Mouse (Mus musculus): ENCODE measurements at regions not wholly inside any gene's neighbourhood (a gene's known extent, or its start where the extent isn't known, plus 50 kb on each side); places are given as distances from the start of the nearest gene placed in this dataset.

DNA sequence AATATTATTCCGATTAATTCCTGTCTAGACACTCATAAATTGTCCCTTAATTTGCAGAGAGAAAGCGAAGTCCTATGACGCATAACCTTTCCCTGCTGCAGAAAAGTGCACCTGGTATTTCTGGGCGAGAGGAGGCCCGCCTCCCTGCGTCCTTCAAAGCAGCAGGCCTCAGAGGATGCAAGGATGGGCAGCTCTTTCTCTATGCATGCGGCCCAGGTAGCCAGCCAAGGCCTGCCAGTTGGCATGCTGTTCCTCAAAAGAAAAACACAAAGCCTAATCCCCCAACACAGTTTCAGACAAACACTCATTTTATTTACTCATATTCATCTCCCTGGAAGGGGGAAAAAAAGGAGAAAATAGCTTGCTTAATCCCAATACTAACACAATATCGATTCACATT lies 308.2 kb downstream of the Gm10295 start:
- CTCF ChIA-PET: no interaction called here

DNA sequence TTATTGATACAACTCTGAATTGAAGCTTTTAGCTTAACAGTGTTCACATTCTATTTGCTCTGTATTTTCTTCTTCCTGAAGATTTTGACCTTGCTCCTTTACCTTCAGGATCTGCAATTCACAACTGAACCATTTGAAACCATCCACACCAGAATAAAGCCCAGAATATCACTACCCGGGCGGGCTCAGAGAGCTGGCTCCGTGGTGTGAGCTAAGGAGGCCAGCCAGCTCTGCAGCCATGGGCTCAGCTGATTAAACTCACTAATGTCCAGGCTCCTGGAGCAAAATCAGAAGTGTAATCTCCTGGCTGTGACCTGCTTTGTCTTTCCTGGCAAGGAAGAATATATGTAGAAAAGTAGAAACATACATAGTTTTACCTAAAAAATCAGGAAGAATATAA lies 309.9 kb downstream of the Gm10295 start:
- CTCF ChIA-PET: no interaction called here

DNA sequence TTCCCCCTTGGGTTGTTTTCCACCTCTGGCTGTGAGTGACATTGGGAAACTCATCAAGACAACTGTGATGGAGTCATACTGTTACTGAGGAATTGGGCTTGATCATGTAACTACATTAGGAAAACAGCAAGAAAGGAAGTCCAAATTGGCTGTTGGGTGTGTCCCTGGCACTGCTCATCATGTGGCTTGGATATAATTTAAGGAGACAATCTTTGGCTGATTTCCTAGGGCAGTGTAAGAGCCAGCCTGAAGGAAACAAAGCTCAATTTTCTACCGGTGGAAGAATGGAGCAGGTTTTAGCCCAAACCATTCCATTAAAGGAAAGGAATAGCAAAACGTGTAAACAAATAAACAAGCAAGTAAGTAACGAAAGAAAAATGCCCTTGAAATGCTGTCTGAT lies 310.4 kb downstream of the Gm10295 start:
- CTCF ChIA-PET: interaction anchor here (0.8 kb wide), 1 partner anchor 10 kb away, joined by 4 read pairs; no protein-coding TSS in a partner anchor

DNA sequence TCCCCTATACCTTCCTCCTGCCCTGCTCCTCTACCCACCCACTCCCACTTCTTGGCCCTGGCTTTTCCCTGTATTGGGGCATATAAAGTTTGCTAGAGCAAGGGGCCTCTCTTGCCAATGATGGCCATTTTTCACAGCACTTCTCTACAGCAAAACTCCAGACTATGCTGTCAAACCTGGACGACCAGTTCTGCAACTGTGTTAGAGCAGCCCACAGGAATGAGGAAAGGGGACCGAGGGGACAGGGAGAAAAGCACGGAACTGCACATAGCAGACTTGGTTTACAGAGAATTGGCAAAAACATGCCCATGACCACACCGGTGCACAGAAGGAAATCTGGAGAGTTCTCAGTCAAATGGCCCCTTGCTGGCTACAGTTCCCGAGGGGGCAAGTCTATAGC lies 312.7 kb downstream of the Gm10295 start:
- CTCF ChIA-PET: no interaction called here

DNA sequence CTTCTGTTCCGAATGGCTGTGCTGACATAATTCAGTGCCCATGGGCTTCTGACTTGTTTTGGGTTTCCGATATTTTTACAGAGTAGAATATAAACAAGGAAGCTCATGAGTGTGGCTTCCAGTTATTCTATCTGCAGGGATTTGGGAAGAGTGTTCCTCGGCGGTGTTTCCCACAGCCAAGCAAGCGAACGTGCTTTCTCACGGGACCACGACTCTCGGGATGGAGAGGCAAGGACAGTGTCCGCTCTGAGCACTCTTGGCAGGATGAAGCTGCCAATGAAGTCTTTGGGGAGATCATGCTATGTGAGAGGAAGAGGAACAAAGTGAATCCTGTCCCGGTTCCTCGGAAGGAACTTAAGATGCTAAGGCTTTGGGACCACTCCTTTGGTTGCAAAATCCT lies 318.2 kb downstream of the Gm10295 start:
- CTCF ChIA-PET: no interaction called here

DNA sequence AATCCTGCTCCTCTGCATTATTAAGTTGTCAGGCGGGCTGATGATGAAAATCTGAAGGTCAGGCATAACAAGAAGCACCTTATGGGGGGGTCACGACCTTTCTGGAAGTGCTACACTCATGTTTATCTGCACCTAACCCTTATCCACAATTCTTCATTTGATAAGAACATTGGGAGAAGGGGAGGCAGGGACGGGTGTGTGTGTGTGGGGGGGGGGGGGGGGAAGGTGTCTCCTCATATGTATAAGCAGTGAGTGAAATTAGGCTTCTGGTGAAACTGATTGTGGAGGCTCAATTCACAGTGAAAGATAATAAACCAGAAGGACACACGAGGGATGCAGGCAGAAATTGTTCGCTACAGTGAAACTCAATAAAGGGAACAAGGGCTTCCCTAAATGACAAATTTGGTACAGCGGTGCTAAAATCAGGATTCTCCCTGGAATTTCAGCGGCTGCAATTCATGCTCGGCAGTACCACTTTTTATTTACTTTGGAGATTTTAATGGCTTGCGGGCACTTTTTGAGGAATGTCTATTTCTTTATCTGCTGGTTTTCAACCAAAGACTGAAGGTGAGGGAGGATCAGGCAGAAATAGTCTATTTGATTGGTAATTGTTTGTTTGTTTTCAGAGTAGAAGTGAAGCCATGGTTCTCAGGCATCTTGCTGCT lies 327.2 kb downstream of the Gm10295 start:
- CTCF ChIA-PET: no interaction called here

DNA sequence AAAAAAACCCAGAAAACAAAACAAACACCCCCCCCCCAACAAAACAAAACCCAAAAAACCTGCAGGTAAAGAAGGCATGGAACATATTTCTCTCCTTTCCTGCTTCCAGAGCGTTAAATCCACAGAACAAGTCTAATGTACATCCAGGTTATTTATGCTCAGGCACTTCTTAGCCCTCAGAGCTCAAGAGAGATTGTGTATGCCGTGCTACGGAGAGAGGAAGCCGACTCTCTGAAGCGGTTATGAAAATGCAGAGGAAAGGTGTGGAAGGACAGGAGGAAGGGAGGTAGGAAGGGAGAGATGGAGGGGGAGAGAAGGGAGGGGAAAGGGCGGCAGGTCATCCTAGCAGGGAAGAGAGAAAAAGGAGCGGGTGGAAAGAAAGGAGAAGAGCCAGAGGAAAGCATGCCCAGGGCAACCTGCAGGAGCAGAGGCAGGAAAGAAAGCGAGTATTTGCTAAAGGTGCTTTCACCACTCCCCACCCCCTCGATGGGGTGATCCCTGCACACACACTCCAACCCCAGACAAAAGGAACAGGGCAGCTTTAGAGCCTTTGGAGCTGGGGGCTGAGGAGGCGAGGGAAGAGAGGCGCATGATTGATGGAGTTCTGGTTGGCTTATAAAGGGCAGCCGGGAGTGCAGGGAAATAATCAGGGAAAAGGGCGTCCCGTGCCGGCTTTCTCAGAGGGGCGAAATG lies 327.9 kb downstream of the Gm10295 start:
- CTCF ChIA-PET: no interaction called here

Data from spleen, embryonic (tissue).